Mouse (Mus musculus) olfactory bulb, adult 2 months (tissue): ENCODE measurements around the gene Cirbp. TPM values are rescaled to one million over a fixed set of nuclear protein-coding genes. Genes with fewer than 3 reads are reported as not detected.
A peak's percentile ranks its signal among the peaks of the same experiment; 100 is the strongest.

Source experiments
- H3K27ac ChIP-seq: fragments of 200-500 bp; 2 replicates; pipeline ENCODE4 v1.5.1; 2012; ENCODE audit warnings: low read depth, low read length; ENCODE audit not compliant: insufficient read depth
- H3K4me1 ChIP-seq: fragments of 200-500 bp; 2 replicates; pipeline ENCODE4 v1.6.1; 2012; ENCODE audit warnings: low read length; ENCODE audit not compliant: control insufficient read depth, insufficient read depth
- H3K4me3 ChIP-seq: fragments of 200-500 bp; 2 replicates; pipeline ENCODE4 v1.5.1; 2012; ENCODE audit warnings: mild to moderate bottlenecking, low read depth, low read length, moderate library complexity; ENCODE audit not compliant: insufficient read depth
- CTCF ChIP-seq: fragments of 200-500 bp; IDR thresholded peaks from 2 replicates; pipeline ENCODE4 v1.5.1; 2012; ENCODE audit warnings: low read depth, mild to moderate bottlenecking, low read length, moderate library complexity; ENCODE audit not compliant: insufficient read depth
- POLR2A ChIP-seq: fragments of 200-500 bp; IDR thresholded peaks from 2 replicates; pipeline ENCODE4 v1.6.1; 2012; ENCODE audit warnings: mild to moderate bottlenecking, low read depth, low read length, moderate library complexity; ENCODE audit not compliant: insufficient read depth
- WGBS: fragments of 180-500 bp; shearing (Covaris S2); methylation state at CpG from one replicate; pipeline ENCODE4 v1.1.7; 2018; 5-methylcytosine and 5-hydroxymethylcytosine counted together
- polyA plus RNA-seq: library from polyadenylated mRNA; stranded (reverse); fragments of >200 nt; gene quantifications from 2 replicates; pipeline ENCODE4 v1.2.4, GENCODE M21; 2012; ENCODE audit warnings: low replicate concordance; ENCODE audit not compliant: missing spikeins, insufficient read depth, insufficient read length

Cirbp gene
- polyA plus RNA-seq, 1 experiment = not detected

- no peak for TF ChIP-seq CTCF
- no peak for TF ChIP-seq POLR2A
- 87% methylated on average over 15 of the region's 15 CpGs for WGBS
- Histone ChIP-seq H3K4me1 (peaks cover 29% of the 10 kb centered on the region), H3K4me3 (no peak overlapping the region), H3K27ac (no peak overlapping the region)
These were observed 5.5 kb downstream of the Cirbp start for GRCm38 (mm10) chr10:80171252-80171651.

GRCm38 (mm10) chr10:80171760-80172526 is 6.2 kb downstream of the Cirbp start:
- no peak for TF ChIP-seq POLR2A
- no peak for TF ChIP-seq CTCF
- Histone ChIP-seq H3K27ac (no peak overlapping the region), H3K4me1 (peaks cover 29% of the 10 kb centered on the region), H3K4me3 (0 out of 2 replicates have a peak overlapping the region, but pooled peaks have one; percentile 55)
- 72% methylated on average over 45 of the region's 45 CpGs for WGBS

GRCm38 (mm10) chr10:80172527-80173292 is 6.9 kb downstream of the Cirbp start, which contains the start of gene 1600002K03Rik:
TSS of gene 1600002K03Rik (plus strand) at chr10:80172944.
- peaks cover 29% of the 10 kb centered on the region for H3K4me1 ChIP-seq
- H3K27ac ChIP-seq = peak within 1 kb of the TSS; percentile 44; the same call in 1 of the 2 replicates
- 4% methylated on average over 35 of the region's 35 CpGs for WGBS
- H3K4me3 ChIP-seq = peak within 1 kb of the TSS; percentile 55
- TF ChIP-seq CTCF (no peak), POLR2A (peak; percentile 55)

GRCm38 (mm10) chr10:80173358-80173757 is 7.6 kb downstream of the Cirbp start:
- Histone ChIP-seq H3K4me1 (peaks cover 29% of the 10 kb centered on the region), H3K4me3 (peak overlapping the region; percentile 55), H3K27ac (no peak overlapping the region)
- TF ChIP-seq CTCF = no peak
- no peak for TF ChIP-seq POLR2A
- WGBS = 4% methylated on average over 11 of the region's 11 CpGs

GRCm38 (mm10) chr10:80173955-80174640 is 8.3 kb downstream of the Cirbp start:
- Histone ChIP-seq H3K4me1 (peaks cover 31% of the 10 kb centered on the region), H3K4me3 (no peak overlapping the region), H3K27ac (no peak overlapping the region)
- no peak for TF ChIP-seq CTCF
- TF ChIP-seq POLR2A = no peak
- WGBS = 85% methylated on average over 10 of the region's 10 CpGs

- Histone ChIP-seq H3K4me3 (no peak overlapping the region), H3K4me1 (peaks cover 29% of the 10 kb centered on the region), H3K27ac (no peak overlapping the region)
- TF ChIP-seq CTCF (no peak), POLR2A (no peak)
- WGBS = 61% methylated on average over 2 of the region's 2 CpGs
These were observed 8.9 kb downstream of the Cirbp start for GRCm38 (mm10) chr10:80174705-80175104.

GRCm38 (mm10) chr10:80175536-80176269 is 9.9 kb downstream of the Cirbp start:
- TF ChIP-seq POLR2A = no peak
- TF ChIP-seq CTCF = no peak
- WGBS = 21% methylated on average over 4 of the region's 4 CpGs
- H3K4me1 ChIP-seq = peaks cover 26% of the 10 kb centered on the region
- H3K4me3 ChIP-seq = no peak overlapping the region
- H3K27ac ChIP-seq = no peak overlapping the region

- Histone ChIP-seq H3K4me1 (peaks cover 30% of the 10 kb centered on the region), H3K27ac (no peak overlapping the region), H3K4me3 (no peak overlapping the region)
- whole genome bisulfite sequencing = 71% methylated on average over 5 of the region's 5 CpGs
- TF ChIP-seq CTCF (no peak), POLR2A (no peak)
These were observed 10.6 kb downstream of the Cirbp start for GRCm38 (mm10) chr10:80176270-80176834.
